Mouse (Mus musculus): ENCODE measurements around the gene Stim1. TPM values are rescaled to one million over a fixed set of nuclear protein-coding genes. Genes with fewer than 3 reads are reported as not detected.
A peak's percentile ranks its signal among the peaks of the same experiment; 100 is the strongest.

Stim1 gene
- polyA plus RNA-seq, 1 experiment from 2014 or later: 47.2 TPM

- H3K27me3 ChIP-seq: no peaks in the 10 kb centered on the region
- DNase-seq (ENCODE audit: low read depth, low spot score) (no peak), ATAC-seq (no peak)
- no peak for TF ChIP-seq CTCF (IDR thresholded peaks at IDR 0.05)
- CTCF ChIA-PET: no interaction called here
- POLR2A ChIA-PET: no interaction called here
- in situ Hi-C loops (cut with MboI; ENCODE audit: low pct_unique_long_range_greater_than_20kb): loop anchor here (25.0 kb wide), 1 partner anchor 587 kb away; the partner anchor contains the start of gene Clpb
These were observed 18.8 kb upstream of the Stim1 start for GRCm38 (mm10) chr7:102248691-102249404.

GRCm38 (mm10) chr7:102249531-102249895 lies 18.1 kb upstream of the Stim1 start:
- CTCF ChIA-PET: no interaction called here
- POLR2A ChIA-PET: interaction anchor here (1.1 to 1.5 kb wide), 3 partner anchors 11 to 195 kb away, joined by 3 to 4 read pairs (median 3); no protein-coding TSS in a partner anchor
- DNase-seq (ENCODE audit: low read depth, low spot score) (no peak), ATAC-seq (peak; percentile 35)
- H3K27me3 ChIP-seq: no peaks in the 10 kb centered on the region
- in situ Hi-C loops (cut with MboI; ENCODE audit: low pct_unique_long_range_greater_than_20kb): loop anchor here (25.0 kb wide), 1 partner anchor 587 kb away; the partner anchor contains the start of gene Clpb
- TF ChIP-seq CTCF (IDR thresholded peaks at IDR 0.05): no peak

- TF ChIP-seq CTCF (IDR thresholded peaks at IDR 0.05): no peak
- in situ Hi-C loops (cut with MboI; ENCODE audit: low pct_unique_long_range_greater_than_20kb): loop anchor here (25.0 kb wide), 2 partner anchors 437 to 588 kb away; partner anchors contain the start of genes Clpb, Olfr557 and Trim68
- CTCF ChIA-PET: interaction anchor here (0.9 to 1.4 kb wide), 3 partner anchors 54 to 190 kb away, joined by 3 to 4 read pairs (median 3); no protein-coding TSS in a partner anchor
- POLR2A ChIA-PET: interaction anchor here (0.6 to 1.5 kb wide), 4 partner anchors 12 to 194 kb away, joined by 3 to 4 read pairs (median 3); no protein-coding TSS in a partner anchor
- peak; percentile 84 for ATAC-seq
- peak; percentile 68 for DNase-seq (ENCODE audit: low read depth, low spot score)
- no peaks in the 10 kb centered on the region for H3K27me3 ChIP-seq
These were observed 17.5 kb upstream of the Stim1 start for GRCm38 (mm10) chr7:102249896-102250630.

GRCm38 (mm10) chr7:102250631-102251214 lies 16.9 kb upstream of the Stim1 start:
- H3K27me3 ChIP-seq: no peaks in the 10 kb centered on the region
- ChIA-PET CTCF (interaction anchor here (0.9 to 1.4 kb wide), 3 partner anchors 55 to 190 kb away, joined by 3 to 4 read pairs (median 3); no protein-coding TSS in a partner anchor), POLR2A (interaction anchor here (0.6 to 1.5 kb wide), 4 partner anchors 12 to 194 kb away, joined by 3 to 4 read pairs (median 3); no protein-coding TSS in a partner anchor)
- ATAC-seq (peak; percentile 80), DNase-seq (ENCODE audit: low read depth, low spot score) (no peak)
- in situ Hi-C loops (cut with MboI; ENCODE audit: low pct_unique_long_range_greater_than_20kb): loop anchor here (25.0 kb wide), 1 partner anchor 437 kb away; the partner anchor contains the start of genes Olfr557 and Trim68
- TF ChIP-seq CTCF (IDR thresholded peaks at IDR 0.05): peak; percentile 98

- in situ Hi-C loops (cut with MboI; ENCODE audit: low pct_unique_long_range_greater_than_20kb): loop anchor here (25.0 kb wide), 1 partner anchor 434 kb away; the partner anchor contains the start of genes Olfr557 and Trim68
- ChIA-PET CTCF (no interaction called here), POLR2A (no interaction called here)
- H3K27me3 ChIP-seq: no peaks in the 10 kb centered on the region
- DNase-seq (ENCODE audit: low read depth, low spot score) (no peak), ATAC-seq (no peak)
- no peak for TF ChIP-seq CTCF (IDR thresholded peaks at IDR 0.05)
These were observed 14.0 kb upstream of the Stim1 start for GRCm38 (mm10) chr7:102253631-102254030.

GRCm38 (mm10) chr7:102255954-102256353 lies 11.7 kb upstream of the Stim1 start, which contains the start of gene Rhog:
Rhog (minus strand) TSS chr7:102256054.
- POLR2A ChIA-PET: interaction anchor here (1.6 kb wide), 1 partner anchor 162 kb away, joined by 3 read pairs; no protein-coding TSS in a partner anchor
- DNase-seq (ENCODE audit: low read depth, low spot score): no peak
- CTCF ChIA-PET: interaction anchor here (1.3 to 1.8 kb wide), 3 partner anchors 159 to 165 kb away, joined by 3 to 10 read pairs (median 6); no protein-coding TSS in a partner anchor
- no peaks in the 10 kb centered on the region for H3K27me3 ChIP-seq
- in situ Hi-C loops (cut with MboI; ENCODE audit: low pct_unique_long_range_greater_than_20kb): loop anchor here (25.0 kb wide), 1 partner anchor 431 kb away; the partner anchor contains the start of genes Olfr557 and Trim68
- ATAC-seq: no peak
- TF ChIP-seq CTCF (IDR thresholded peaks at IDR 0.05): no peak

- CTCF ChIA-PET: interaction anchor here (0.9 to 1.8 kb wide), 5 partner anchors 11 to 169 kb away, joined by 3 to 10 read pairs (median 4); partner anchors contain the start of gene Stim1
- POLR2A ChIA-PET: interaction anchor here (1.6 kb wide), 1 partner anchor 162 kb away, joined by 3 read pairs; no protein-coding TSS in a partner anchor
- DNase-seq (ENCODE audit: low read depth, low spot score) (no peak), ATAC-seq (no peak)
- TF ChIP-seq CTCF (IDR thresholded peaks at IDR 0.05): no peak
- no peaks in the 10 kb centered on the region for H3K27me3 ChIP-seq
- in situ Hi-C loops (cut with MboI; ENCODE audit: low pct_unique_long_range_greater_than_20kb): loop anchor here (25.0 kb wide), 1 partner anchor 431 kb away; the partner anchor contains the start of genes Olfr557 and Trim68
These were observed 11.0 kb upstream of the Stim1 start for GRCm38 (mm10) chr7:102256636-102257035.

GRCm38 (mm10) chr7:102258189-102258588 lies 9.4 kb upstream of the Stim1 start:
- ATAC-seq (no peak), DNase-seq (ENCODE audit: low read depth, low spot score) (no peak)
- peak; percentile 66 for TF ChIP-seq CTCF (IDR thresholded peaks at IDR 0.05)
- in situ Hi-C loops (cut with MboI; ENCODE audit: low pct_unique_long_range_greater_than_20kb): loop anchor here (25.0 kb wide), 1 partner anchor 429 kb away; the partner anchor contains the start of genes Olfr557 and Trim68
- CTCF ChIA-PET: interaction anchor here (0.9 to 1.8 kb wide), 7 partner anchors 9 to 167 kb away, joined by 3 to 6 read pairs (median 4); partner anchors contain the start of gene Stim1
- POLR2A ChIA-PET: interaction anchor here (0.9 to 1.1 kb wide), 2 partner anchors 10 to 11 kb away, joined by 3 read pairs; no protein-coding TSS in a partner anchor
- no peaks in the 10 kb centered on the region for H3K27me3 ChIP-seq

GRCm38 (mm10) chr7:102258753-102259152 lies 8.9 kb upstream of the Stim1 start:
- in situ Hi-C loops (cut with MboI; ENCODE audit: low pct_unique_long_range_greater_than_20kb): loop anchor here (25.0 kb wide), 1 partner anchor 429 kb away; the partner anchor contains the start of genes Olfr557 and Trim68
- DNase-seq (ENCODE audit: low read depth, low spot score): no peak
- TF ChIP-seq CTCF (IDR thresholded peaks at IDR 0.05): no peak
- no peaks in the 10 kb centered on the region for H3K27me3 ChIP-seq
- CTCF ChIA-PET: interaction anchor here (1.0 to 1.8 kb wide), 6 partner anchors 9 to 161 kb away, joined by 3 to 6 read pairs (median 4); partner anchors contain the start of gene Stim1
- no peak for ATAC-seq
- POLR2A ChIA-PET: interaction anchor here (0.9 to 1.1 kb wide), 2 partner anchors 9 to 12 kb away, joined by 3 read pairs; no protein-coding TSS in a partner anchor

All from Patski (cell line).